ENCODE assay signal across 20 mouse cellular contexts in the genomic region with DNA sequence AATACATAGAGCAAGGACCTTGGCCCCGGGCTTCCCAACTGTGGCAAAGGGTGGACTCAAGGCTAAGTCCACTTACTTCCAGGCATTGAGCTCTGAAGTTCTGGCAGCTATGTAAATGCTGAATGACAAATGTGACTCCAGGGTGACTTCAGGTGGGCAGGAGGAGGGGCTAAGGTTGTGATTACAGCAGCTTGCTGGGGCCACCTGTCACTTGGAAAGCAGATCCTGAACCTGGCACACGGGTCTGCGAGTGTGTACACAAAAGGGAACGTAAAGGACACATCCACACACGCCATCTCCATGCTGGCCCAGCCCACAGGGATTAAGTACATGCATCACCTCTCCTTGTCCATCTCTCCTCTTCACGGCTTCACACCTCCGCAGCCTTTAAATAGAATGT.
"Had no signal": no experiment of that assay in that cellular context is flagged by ENCODE, and none has a peak within 500 bp of the region (broad histone marks: within the 10 kb centered on the region; RNA-seq: fewer than 3 reads in every experiment).

No protein-coding gene starts in this region.

- H3K27me3 ChIP-seq: limb, embryonic 15.5 days; liver, embryonic 15.5 days; midbrain, embryonic 12.5 days; midbrain, embryonic 15.5 days; neural tube, embryonic 12.5 days; neural tube, embryonic 15.5 days; stomach, embryonic 15.5 days had no signal

- H3K9ac ChIP-seq: limb, embryonic 12.5 days; limb, embryonic 15.5 days; liver, embryonic 15.5 days; midbrain, embryonic 12.5 days; midbrain, embryonic 15.5 days; neural tube, embryonic 12.5 days; neural tube, embryonic 15.5 days; stomach, embryonic 15.5 days had no signal

- H3K4me1 ChIP-seq: limb, embryonic 12.5 days; limb, embryonic 15.5 days; liver, embryonic 15.5 days; midbrain, embryonic 12.5 days; midbrain, embryonic 15.5 days; neural tube, embryonic 12.5 days; neural tube, embryonic 15.5 days; stomach, embryonic 15.5 days had no signal

- DNase-seq: kidney, postnatal 14 days; kidney, postnatal 4 days; left cerebral cortex, postnatal 4 days; lung, adult 18-20 months; lung, postnatal 14 days; lung, postnatal 4 days; right cerebral cortex, adult 18-20 months; right cerebral cortex, postnatal 14 days; right cerebral cortex, postnatal 4 days; spleen, adult 18-20 months; thymus, postnatal 25 days had no signal

- H3K9me3 ChIP-seq: limb, embryonic 12.5 days; limb, embryonic 15.5 days; liver, embryonic 15.5 days; midbrain, embryonic 12.5 days; midbrain, embryonic 15.5 days; neural tube, embryonic 12.5 days; neural tube, embryonic 15.5 days; stomach, embryonic 15.5 days had no signal

- H3K27ac ChIP-seq: limb, embryonic 12.5 days; limb, embryonic 15.5 days; liver, embryonic 15.5 days; midbrain, embryonic 12.5 days; midbrain, embryonic 15.5 days; neural tube, embryonic 12.5 days; neural tube, embryonic 15.5 days; stomach, embryonic 15.5 days had no signal

- H3K36me3 ChIP-seq: limb, embryonic 12.5 days; limb, embryonic 15.5 days; liver, embryonic 15.5 days; midbrain, embryonic 12.5 days; midbrain, embryonic 15.5 days; neural tube, embryonic 12.5 days; neural tube, embryonic 15.5 days; stomach, embryonic 15.5 days had no signal

- ATAC-seq: midbrain, embryonic 15.5 days had no signal

- H3K4me2 ChIP-seq: limb, embryonic 12.5 days; limb, embryonic 15.5 days; liver, embryonic 11.5 days; liver, embryonic 15.5 days; midbrain, embryonic 12.5 days; midbrain, embryonic 15.5 days; neural tube, embryonic 12.5 days; neural tube, embryonic 15.5 days; stomach, embryonic 15.5 days had no signal

- H3K4me3 ChIP-seq: limb, embryonic 12.5 days; limb, embryonic 15.5 days; liver, embryonic 15.5 days; midbrain, embryonic 12.5 days; midbrain, embryonic 15.5 days; neural tube, embryonic 12.5 days; neural tube, embryonic 15.5 days; stomach, embryonic 15.5 days had no signal
